Mouse (Mus musculus) hindbrain, embryonic 11.5 days (tissue): ENCODE data around the gene Nckap5. TPM values are rescaled to one million over a fixed set of nuclear protein-coding genes. Genes with fewer than 3 reads are reported as not detected.
"Not testable (repeated sequence)": the region's sequence is repeated elsewhere in the genome, so short reads cannot be mapped to it uniquely, and the experiment has no call there.

Experiments used
- ATAC-seq: fragments of 200-750 bp; cut with Nextera tagmentation; 2 replicates; pipeline ENCODE4 v1.8.0; 2017; ENCODE audit warnings: mild to moderate bottlenecking, moderate TSS enrichment, moderate library complexity; ENCODE audit not compliant: low FRiP score
- DNase-seq: peaks from one replicate; pipeline ENCODE4 v3.0.0-alpha.2; 2015; ENCODE audit warnings: low spot score
- H3K27ac ChIP-seq: fragments of 300-500 bp; sonication (generic); 2 replicates; pipeline ENCODE4 v1.5.1; 2014; ENCODE audit warnings: mild to moderate bottlenecking, low read depth, low read length
- H3K27me3 ChIP-seq: fragments of 300-500 bp; sonication (generic); 2 replicates; pipeline ENCODE4 v1.6.1; 2014; ENCODE audit warnings: mild to moderate bottlenecking, low read length, moderate library complexity, mixed read lengths; ENCODE audit not compliant: control insufficient read depth, insufficient read depth
- H3K36me3 ChIP-seq: fragments of 300-500 bp; sonication (generic); 2 replicates; pipeline ENCODE4 v1.6.1; 2014; ENCODE audit warnings: mild to moderate bottlenecking, low read length, moderate library complexity, mixed read lengths; ENCODE audit not compliant: control insufficient read depth, insufficient read depth
- H3K4me1 ChIP-seq: fragments of 300-500 bp; sonication (generic); replicated peaks from 2 replicates; pipeline ENCODE4 v1.6.1; 2014; ENCODE audit warnings: low read length, mixed read lengths; ENCODE audit not compliant: control insufficient read depth, insufficient read depth
- H3K4me2 ChIP-seq: fragments of 300-500 bp; sonication (generic); replicated peaks from 2 replicates; pipeline ENCODE4 v1.6.1; 2014; ENCODE audit warnings: mild to moderate bottlenecking, low read depth, low read length
- H3K4me3 ChIP-seq: fragments of 300-500 bp; sonication (generic); 2 replicates; pipeline ENCODE4 v1.5.1; 2014; ENCODE audit warnings: low read depth, low read length
- H3K9ac ChIP-seq: fragments of 300-500 bp; sonication (generic); 2 replicates; pipeline ENCODE4 v1.6.1; 2014; ENCODE audit warnings: low read depth, low read length
- H3K9me3 ChIP-seq: fragments of 300-500 bp; sonication (generic); 2 replicates; pipeline ENCODE4 v1.6.1; 2016; ENCODE audit warnings: low read length; ENCODE audit not compliant: control insufficient read depth
- WGBS: fragments of 180-500 bp; shearing (Covaris S2); extraction: QIAGEN DNeasy Blood & Tissue Kit; methylation state at CpG from one replicate; pipeline ENCODE4 v1.1.7; 2014; 5-methylcytosine and 5-hydroxymethylcytosine counted together
- polyA plus RNA-seq: library from polyadenylated mRNA; unstranded; fragments of >200 nt; fragmentation: Nextera tagmentation; extraction: Ambion mirVana; gene quantifications from 2 replicates; pipeline ENCODE4 v1.2.1, GENCODE M21; 2014

Nckap5 gene
- polyA plus RNA-seq, 1 experiment from 2014 or later, result 23.5 TPM

DNA sequence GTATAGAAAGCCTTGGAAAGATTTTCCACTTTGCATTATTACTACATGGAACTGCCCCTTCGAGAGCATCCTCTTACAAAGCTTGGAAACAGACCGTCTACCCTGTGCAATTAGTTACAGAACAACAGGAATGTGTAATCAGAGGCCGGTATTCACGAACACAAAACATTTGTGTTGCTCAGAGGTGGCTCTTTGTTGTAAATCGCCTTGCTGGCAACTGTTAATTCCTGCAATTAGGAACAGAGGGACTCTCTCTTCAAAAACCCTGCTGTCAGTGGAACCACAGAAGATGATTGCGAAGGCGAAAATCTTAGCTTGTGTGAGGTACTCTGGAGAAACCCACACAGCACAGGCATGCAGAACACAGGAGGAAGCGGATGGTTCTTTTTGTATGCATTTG, 710.1 kb downstream of the Nckap5 start:
- DNase-seq (no peak), ATAC-seq (no peak)
- Histone ChIP-seq H3K9ac (no peak overlapping the region), H3K4me3 (no peak overlapping the region), H3K4me2 (no peak overlapping the region), H3K27ac (no peak overlapping the region), H3K27me3 (no peaks in the 10 kb centered on the region), H3K4me1 (no peaks in the 10 kb centered on the region), H3K9me3 (no peaks in the 10 kb centered on the region), H3K36me3 (no peaks in the 10 kb centered on the region)
- 58% methylated on average over 8 of the region's 8 CpGs for WGBS

DNA sequence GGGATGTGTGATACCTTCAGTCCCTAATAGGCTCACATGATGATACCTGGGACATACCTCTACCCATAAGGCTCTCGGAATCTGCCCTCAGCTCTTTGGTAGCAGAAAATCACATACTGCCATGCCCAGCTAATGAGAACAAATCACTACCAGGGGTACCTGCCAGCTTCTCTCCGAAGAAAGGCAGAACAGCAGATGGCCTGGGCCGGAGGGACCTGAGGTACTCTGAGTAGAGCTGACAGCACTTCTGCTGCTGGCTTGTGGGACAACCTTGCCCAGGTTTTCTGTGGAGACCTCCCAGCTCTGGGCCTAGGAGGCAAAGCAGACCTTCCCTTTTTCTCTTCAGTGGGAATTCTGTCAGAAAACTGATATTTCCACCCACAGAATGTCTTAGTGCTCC, 714.6 kb downstream of the Nckap5 start:
- no peak overlapping the region for H3K9ac ChIP-seq
- no peak overlapping the region for H3K27ac ChIP-seq
- 89% methylated on average over 3 of the region's 3 CpGs for WGBS
- no peak overlapping the region for H3K4me2 ChIP-seq
- DNase-seq, result no peak
- H3K9me3 ChIP-seq, result no peaks in the 10 kb centered on the region
- ATAC-seq, result no peak
- no peak overlapping the region for H3K4me3 ChIP-seq
- H3K4me1 ChIP-seq, result no peaks in the 10 kb centered on the region
- no peaks in the 10 kb centered on the region for H3K27me3 ChIP-seq
- H3K36me3 ChIP-seq, result no peaks in the 10 kb centered on the region

DNA sequence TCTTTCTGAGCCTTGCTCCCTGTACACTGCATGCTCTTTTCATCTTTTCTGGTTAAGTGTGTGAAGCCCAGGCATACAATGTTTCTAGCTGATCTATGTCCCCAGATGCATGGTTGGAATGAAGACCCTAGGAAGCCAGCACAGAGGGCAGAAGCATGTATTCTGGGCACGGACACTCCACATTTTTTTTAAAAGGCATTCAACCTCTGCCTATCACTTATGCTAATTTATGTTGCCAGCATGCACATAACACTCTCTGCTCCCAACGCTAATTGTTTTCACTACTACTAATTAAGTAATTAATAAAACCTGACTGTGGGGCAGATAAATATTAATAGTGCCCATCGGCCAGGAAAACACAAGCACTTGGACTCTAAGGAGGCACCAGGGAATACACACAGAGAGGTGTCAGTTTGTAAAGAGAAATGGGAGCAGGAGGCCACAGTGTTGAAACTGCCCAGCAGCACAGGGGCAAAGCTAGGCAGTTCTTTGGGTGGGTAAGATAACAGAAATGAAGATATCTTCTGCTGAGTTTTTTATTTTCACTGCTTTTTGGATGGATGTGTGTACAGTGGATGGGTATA, 724.8 kb downstream of the Nckap5 start:
- Histone ChIP-seq H3K27ac (no peak overlapping the region), H3K4me1 (no peaks in the 10 kb centered on the region), H3K27me3 (no peaks in the 10 kb centered on the region), H3K9ac (no peak overlapping the region), H3K9me3 (no peaks in the 10 kb centered on the region), H3K4me3 (no peak overlapping the region), H3K4me2 (no peak overlapping the region), H3K36me3 (no peaks in the 10 kb centered on the region)
- ATAC-seq (no peak), DNase-seq (no peak)
- WGBS, result 64% methylated on average over 3 of the region's 3 CpGs

DNA sequence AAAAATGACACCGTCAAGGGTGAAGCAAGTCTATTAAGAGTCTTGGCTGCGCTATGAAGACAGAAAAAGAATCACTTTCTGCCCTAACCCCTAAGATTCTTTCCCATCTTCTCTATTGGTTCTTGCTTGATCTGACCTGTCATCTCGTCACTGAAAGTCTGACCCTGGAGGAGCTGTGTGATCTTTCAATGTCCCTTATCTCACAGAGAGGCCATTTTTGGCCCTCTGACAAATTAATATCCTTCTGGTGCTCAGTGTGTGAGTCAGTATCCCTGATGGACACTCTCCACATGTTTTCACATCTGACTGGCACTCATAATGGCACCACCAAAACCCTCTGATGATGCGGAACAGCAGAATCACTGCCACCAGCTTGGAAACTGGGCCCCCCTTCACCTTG, 736.3 kb downstream of the Nckap5 start:
- ATAC-seq (no peak), DNase-seq (no peak)
- Histone ChIP-seq H3K27ac (no peak overlapping the region), H3K9me3 (no peaks in the 10 kb centered on the region), H3K27me3 (no peaks in the 10 kb centered on the region), H3K4me3 (no peak overlapping the region), H3K36me3 (no peaks in the 10 kb centered on the region), H3K4me1 (no peaks in the 10 kb centered on the region), H3K4me2 (no peak overlapping the region), H3K9ac (no peak overlapping the region)
- 83% methylated on average over 3 of the region's 4 CpGs for WGBS

DNA sequence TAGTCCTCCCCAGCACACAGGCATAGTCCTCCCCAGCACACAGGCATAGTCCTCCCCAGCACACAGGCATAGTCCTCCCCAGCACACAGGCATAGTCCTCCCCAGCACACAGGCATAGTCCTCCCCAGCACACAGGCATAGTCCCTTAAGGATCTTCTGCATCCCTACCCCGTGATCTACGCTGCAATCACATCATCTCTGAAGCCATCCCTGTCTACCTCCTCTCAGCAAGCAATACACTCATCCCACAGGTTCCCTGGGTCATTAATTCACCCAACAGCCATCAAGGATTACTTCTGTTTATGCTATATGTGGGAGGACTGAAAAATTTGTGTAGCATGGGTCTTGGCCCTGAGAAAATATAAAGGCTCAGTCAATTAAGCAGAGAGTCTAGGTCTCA, 738.6 kb downstream of the Nckap5 start:
- H3K36me3 ChIP-seq, ATAC-seq, H3K4me3 ChIP-seq, H3K4me1 ChIP-seq, H3K27ac ChIP-seq, H3K4me2 ChIP-seq, H3K27me3 ChIP-seq, H3K9me3 ChIP-seq, DNase-seq, H3K9ac ChIP-seq: not testable (repeated sequence)
- WGBS, result 87% methylated on average over 2 of the region's 2 CpGs

DNA sequence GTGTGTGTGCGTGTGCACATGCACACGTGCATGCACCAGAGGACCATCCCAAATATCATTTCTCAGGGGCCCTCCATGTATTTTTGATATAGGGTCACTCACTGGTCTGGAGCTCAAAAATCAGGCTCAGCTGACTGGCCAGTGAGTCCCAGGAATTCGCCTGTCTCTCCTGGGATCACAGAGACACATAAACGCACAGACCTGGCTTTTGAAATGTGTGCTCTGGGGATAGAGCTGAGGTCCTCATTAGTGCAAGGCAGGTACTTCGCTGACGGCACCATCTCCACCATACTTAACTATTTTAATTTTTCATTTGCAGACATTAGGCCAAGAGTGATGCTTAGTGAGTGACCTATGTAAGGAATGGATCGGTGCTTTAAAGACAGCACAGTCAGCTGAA, 743.4 kb downstream of the Nckap5 start:
- no peak for ATAC-seq
- 90% methylated on average over 7 of the region's 7 CpGs for WGBS
- H3K36me3 ChIP-seq, result no peaks in the 10 kb centered on the region

DNA sequence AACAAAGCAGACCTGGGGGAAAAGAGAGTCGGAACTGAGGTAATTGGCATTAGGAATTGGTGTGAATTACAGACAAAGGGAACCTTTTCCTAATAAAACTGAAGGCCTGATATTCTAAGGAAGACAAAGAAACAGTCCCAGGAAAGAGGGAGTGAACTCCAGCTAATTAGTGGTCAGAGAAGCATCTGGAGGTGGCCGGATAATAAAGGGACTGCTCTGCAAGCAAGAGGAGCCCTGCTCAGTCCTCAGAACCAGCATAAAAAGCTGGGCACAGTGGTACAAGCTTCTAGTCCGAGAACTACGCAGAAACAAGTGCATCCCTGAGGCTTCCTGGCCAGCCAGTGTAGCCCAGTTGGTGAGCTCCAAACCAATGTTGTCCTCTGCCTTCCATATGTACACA, 754.3 kb downstream of the Nckap5 start:
- no peaks in the 10 kb centered on the region for H3K4me1 ChIP-seq
- H3K4me3 ChIP-seq, result no peak overlapping the region
- no peak overlapping the region for H3K27ac ChIP-seq
- no peaks in the 10 kb centered on the region for H3K27me3 ChIP-seq
- ATAC-seq (peak; percentile 53; the same call in 1 of the 2 replicates), DNase-seq (peak; percentile 8)
- WGBS, result 40% methylated on average over 4 of the region's 4 CpGs
- no peaks in the 10 kb centered on the region for H3K36me3 ChIP-seq
- no peak overlapping the region for H3K4me2 ChIP-seq
- H3K9ac ChIP-seq, result no peak overlapping the region
- H3K9me3 ChIP-seq, result no peaks in the 10 kb centered on the region

More for the DNA sequence above, 743.4 kb downstream of the Nckap5 start:
- H3K4me1 ChIP-seq, result no peaks in the 10 kb centered on the region
- DNase-seq, result no peak
- no peak overlapping the region for H3K9ac ChIP-seq
- no peaks in the 10 kb centered on the region for H3K9me3 ChIP-seq
- no peak overlapping the region for H3K27ac ChIP-seq
- H3K4me2 ChIP-seq, result no peak overlapping the region
- H3K27me3 ChIP-seq, result no peaks in the 10 kb centered on the region
- H3K4me3 ChIP-seq, result no peak overlapping the region

DNA sequence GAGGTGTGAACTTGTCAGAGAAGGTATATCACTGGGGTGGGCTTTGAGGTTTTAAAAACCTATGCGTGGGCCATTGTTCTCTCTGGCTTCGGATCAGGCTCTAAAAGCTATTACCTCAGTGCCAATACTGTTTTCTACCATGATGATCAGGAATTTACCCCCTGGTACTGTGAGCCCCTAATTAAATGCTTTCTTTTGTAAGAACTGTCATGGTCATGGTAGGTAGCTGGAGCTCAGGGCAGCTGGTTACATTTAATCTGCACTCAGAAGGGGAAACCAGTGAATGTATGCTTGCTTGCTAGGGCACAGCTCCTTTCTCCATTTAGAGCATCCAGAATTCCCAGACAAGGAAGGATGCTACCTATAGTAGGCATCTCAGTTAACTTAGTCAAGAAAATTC, 759.7 kb downstream of the Nckap5 start:
- ATAC-seq, result no peak
- H3K4me3 ChIP-seq, result no peak overlapping the region
- DNase-seq, result no peak
- H3K27ac ChIP-seq, result no peak overlapping the region
- no peak overlapping the region for H3K9ac ChIP-seq
- H3K36me3 ChIP-seq, result no peaks in the 10 kb centered on the region
- H3K9me3 ChIP-seq, result no peaks in the 10 kb centered on the region
- H3K4me2 ChIP-seq, result no peak overlapping the region
- 83% methylated on average over 2 of the region's 2 CpGs for WGBS
- H3K4me1 ChIP-seq, result no peaks in the 10 kb centered on the region; the same call in 1 of the 2 replicates
- H3K27me3 ChIP-seq, result no peaks in the 10 kb centered on the region

DNA sequence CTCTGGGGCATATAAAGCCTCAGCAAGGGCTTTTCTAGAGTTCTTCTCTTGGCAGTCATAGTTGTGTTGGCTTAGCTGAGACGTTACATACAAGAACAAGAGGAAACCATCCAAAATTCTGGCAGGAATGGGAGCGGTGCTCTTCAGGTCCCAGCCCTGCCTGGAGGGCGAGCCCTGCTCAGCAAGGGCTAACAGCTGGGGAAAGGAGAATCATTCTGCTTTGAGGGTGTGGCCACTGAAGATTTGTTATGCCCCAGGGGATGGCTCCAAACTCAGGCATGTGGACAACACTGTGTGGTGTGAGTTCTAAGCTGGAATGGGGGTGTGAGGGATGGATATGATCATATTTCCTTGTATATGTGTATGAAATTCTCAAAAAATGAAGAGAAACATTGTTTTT, 779.1 kb downstream of the Nckap5 start:
- Histone ChIP-seq H3K4me2 (no peak overlapping the region), H3K9me3 (no peaks in the 10 kb centered on the region), H3K4me3 (no peak overlapping the region), H3K27ac (no peak overlapping the region), H3K4me1 (no peaks in the 10 kb centered on the region), H3K36me3 (no peaks in the 10 kb centered on the region), H3K27me3 (no peaks in the 10 kb centered on the region), H3K9ac (no peak overlapping the region)
- WGBS, result 80% methylated on average over 3 of the region's 3 CpGs
- ATAC-seq, result no peak
- DNase-seq, result no peak
